Mouse (Mus musculus) frontal cortex, postnatal 10 days (tissue): ENCODE measurements at regions not wholly inside any gene's neighbourhood (a gene's known extent, or its start where the extent isn't known, plus 50 kb on each side); places are given as distances from the start of the nearest gene placed in this dataset.
A peak's percentile ranks its signal among the peaks of the same experiment; 100 is the strongest.

Experiments used
- DNase-seq, 2 experiments: peaks; one replicate each; pipeline ENCODE4 v3.0.0; 2022; ENCODE audit warnings: low spot score in 2 of 2, mixed read lengths in 1 of 2

GRCm38 (mm10) chr3:137100627-137101404 lies 240.1 kb upstream of the Emcn start:
- DNase-seq, result peak; percentile 17 to 22

- no peak for DNase-seq
Measured at GRCm38 (mm10) chr3:137105930-137106329, 234.9 kb upstream of the Emcn start.

GRCm38 (mm10) chr3:137108197-137108596 lies 232.7 kb upstream of the Emcn start:
- DNase-seq, result no peak

- DNase-seq, result no peak
Measured at GRCm38 (mm10) chr3:137109786-137110185, 231.1 kb upstream of the Emcn start.

GRCm38 (mm10) chr3:137110485-137110884 lies 230.4 kb upstream of the Emcn start:
- DNase-seq, result no peak

- no peak for DNase-seq
Measured at GRCm38 (mm10) chr3:137129967-137130366, 210.9 kb upstream of the Emcn start.

- no peak for DNase-seq
Measured at GRCm38 (mm10) chr3:137142041-137142440, 198.8 kb upstream of the Emcn start.

GRCm38 (mm10) chr3:137146062-137146461 lies 194.8 kb upstream of the Emcn start:
- DNase-seq, result no peak

GRCm38 (mm10) chr3:137147405-137147804 lies 193.5 kb upstream of the Emcn start:
- no peak for DNase-seq

- no peak for DNase-seq
Measured at GRCm38 (mm10) chr3:137150414-137151010, 190.4 kb upstream of the Emcn start.

- no peak for DNase-seq
Measured at GRCm38 (mm10) chr3:137151431-137151830, 189.4 kb upstream of the Emcn start.

- no peak for DNase-seq
Measured at GRCm38 (mm10) chr3:137153234-137153633, 187.6 kb upstream of the Emcn start.

GRCm38 (mm10) chr3:137154200-137155042 lies 186.4 kb upstream of the Emcn start:
- DNase-seq, result no peak

GRCm38 (mm10) chr3:137155043-137155404 lies 185.8 kb upstream of the Emcn start:
- DNase-seq, result no peak

- no peak for DNase-seq
Measured at GRCm38 (mm10) chr3:137156250-137156975, 184.5 kb upstream of the Emcn start.

- DNase-seq, result no peak
Measured at GRCm38 (mm10) chr3:137189035-137189434, 151.8 kb upstream of the Emcn start.

- no peak for DNase-seq
Measured at GRCm38 (mm10) chr3:137190489-137190888, 150.4 kb upstream of the Emcn start.

- no peak for DNase-seq
Measured at GRCm38 (mm10) chr3:137191009-137191408, 149.9 kb upstream of the Emcn start.

GRCm38 (mm10) chr3:137193873-137194272 lies 147.0 kb upstream of the Emcn start:
- no peak for DNase-seq

- DNase-seq, result peak in 1 of 2 experiments; percentile 10
Measured at GRCm38 (mm10) chr3:137211667-137212066, 129.2 kb upstream of the Emcn start.

GRCm38 (mm10) chr3:137216036-137216435 lies 124.8 kb upstream of the Emcn start:
- DNase-seq, result no peak

- no peak for DNase-seq
Measured at GRCm38 (mm10) chr3:137217245-137217644, 123.6 kb upstream of the Emcn start.
